Mouse (Mus musculus) adrenal gland, adult 18-20 months (tissue): ENCODE results near the gene Cd2ap. TPM values are rescaled to one million over a fixed set of nuclear protein-coding genes. Genes with fewer than 3 reads are reported as not detected.
A peak's percentile ranks its signal among the peaks of the same experiment; 100 is the strongest.
"Not testable (repeated sequence)": the region's sequence is repeated elsewhere in the genome, so short reads cannot be mapped to it uniquely, and the experiment has no call there.

ENCODE experiments used
- DNase-seq, 2 experiments: peaks; one replicate each; pipeline ENCODE4 v3.0.0; 2021 to 2022; ENCODE audit warnings: low spot score in 2 of 2
- long read RNA-seq, 2 experiments: library from polyadenylated mRNA; stranded (forward); transcript quantifications; one replicate each; pipeline ENCODE4 v2.0.0; 2021
- total RNA-seq, 2 experiments: library from RNA; stranded (reverse); gene quantifications; 1 replicate in 1 of 2; 2 replicates in 1 of 2; pipeline ENCODE4 v1.2.3; 2021

Gene Cd2ap
- 10 to 100 TPM; 39.4 to 51.7 TPM for total RNA-seq
- long read RNA-seq, experiment 1, full-length matches to known transcripts = 8 of 14 reads
- long read RNA-seq, experiment 1, partial matches to known transcripts = 1 of 14 reads
- long read RNA-seq, experiment 1, other reads (novel, unspliced or antisense) = 5 of 14 reads
- long read RNA-seq, experiment 2, full-length matches to known transcripts = 13 of 29 reads
- long read RNA-seq, experiment 2, partial matches to known transcripts = 9 of 29 reads
- long read RNA-seq, experiment 2, other reads (novel, unspliced or antisense) = 7 of 29 reads

GRCm38 (mm10) chr17:42876001-42876903, at the start of gene Cd2ap:
Gene Cd2ap, minus strand, starts transcription at chr17:42876665.
- DNase-seq = peak; percentile 98 to 99

GRCm38 (mm10) chr17:42924731-42925130, 48.3 kb upstream of the Cd2ap start:
- DNase-seq = no peak

- DNase-seq = no peak
Measured at GRCm38 (mm10) chr17:42918810-42919209, 42.3 kb upstream of the Cd2ap start.

- DNase-seq = no peak
Measured at GRCm38 (mm10) chr17:42914726-42915125, 38.3 kb upstream of the Cd2ap start.

GRCm38 (mm10) chr17:42912193-42912592, 35.7 kb upstream of the Cd2ap start:
- no peak for DNase-seq

- DNase-seq = no peak
Measured at GRCm38 (mm10) chr17:42910476-42910875, 34.0 kb upstream of the Cd2ap start.

GRCm38 (mm10) chr17:42909376-42909775, 32.9 kb upstream of the Cd2ap start:
- DNase-seq = no peak

- no peak for DNase-seq
Measured at GRCm38 (mm10) chr17:42908744-42909370, 32.4 kb upstream of the Cd2ap start.

GRCm38 (mm10) chr17:42908136-42908535, 31.7 kb upstream of the Cd2ap start:
- DNase-seq = no peak

GRCm38 (mm10) chr17:42906456-42906855, 30.0 kb upstream of the Cd2ap start:
- DNase-seq = not testable (repeated sequence)

- DNase-seq = no peak
Measured at GRCm38 (mm10) chr17:42905919-42906318, 29.5 kb upstream of the Cd2ap start.

- DNase-seq = no peak
Measured at GRCm38 (mm10) chr17:42900795-42901194, 24.3 kb upstream of the Cd2ap start.

GRCm38 (mm10) chr17:42887282-42887707, 10.8 kb upstream of the Cd2ap start:
- DNase-seq = no peak

- DNase-seq = no peak
Measured at GRCm38 (mm10) chr17:42885091-42885501, 8.6 kb upstream of the Cd2ap start.

GRCm38 (mm10) chr17:42884382-42884781, 7.9 kb upstream of the Cd2ap start:
- DNase-seq = no peak

- DNase-seq = no peak
Measured at GRCm38 (mm10) chr17:42883769-42884168, 7.3 kb upstream of the Cd2ap start.

GRCm38 (mm10) chr17:42883315-42883714, 6.8 kb upstream of the Cd2ap start:
- DNase-seq = no peak

- no peak for DNase-seq
Measured at GRCm38 (mm10) chr17:42882873-42883272, 6.4 kb upstream of the Cd2ap start.

GRCm38 (mm10) chr17:42876904-42877425, 500 bp upstream of the Cd2ap start:
- no peak for DNase-seq

GRCm38 (mm10) chr17:42875571-42876000, 879 bp downstream of the Cd2ap start:
- DNase-seq = peak; percentile 28 to 32

GRCm38 (mm10) chr17:42875015-42875414, 1.4 kb downstream of the Cd2ap start:
- no peak for DNase-seq
